Mouse (Mus musculus) cerebellum, adult 11 months (tissue): ENCODE results near the gene Cyp2c40.
"Not testable (repeated sequence)": the region's sequence is repeated elsewhere in the genome, so short reads cannot be mapped to it uniquely, and the experiment has no call there.

Source experiments
- DNase-seq: peaks from one replicate; pipeline ENCODE4 v3.0.0; 2022

Gene Cyp2c40

DNA sequence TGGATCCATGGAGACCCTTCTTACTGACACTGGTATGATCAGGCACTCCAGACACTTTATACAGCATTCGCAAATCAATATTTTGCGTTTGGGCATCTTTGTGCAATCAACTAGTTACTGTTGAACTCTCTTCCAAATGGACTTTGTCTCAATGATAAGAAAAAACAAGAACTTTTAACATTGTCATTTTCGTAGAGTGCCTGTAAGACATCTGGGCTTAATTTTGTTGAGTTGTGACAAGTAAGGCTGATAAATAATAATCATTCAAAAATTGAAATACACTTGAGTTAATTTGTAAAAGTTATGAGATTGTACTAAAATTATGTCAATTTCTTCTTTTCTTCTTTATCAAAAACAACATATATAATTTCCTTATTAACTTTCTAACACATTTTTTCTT lies at the start of gene Cyp2c40:
Cyp2c40 (minus strand) TSS at position 101 of the 400 bp plus-strand sequence.
- DNase-seq, result not testable (repeated sequence)

DNA sequence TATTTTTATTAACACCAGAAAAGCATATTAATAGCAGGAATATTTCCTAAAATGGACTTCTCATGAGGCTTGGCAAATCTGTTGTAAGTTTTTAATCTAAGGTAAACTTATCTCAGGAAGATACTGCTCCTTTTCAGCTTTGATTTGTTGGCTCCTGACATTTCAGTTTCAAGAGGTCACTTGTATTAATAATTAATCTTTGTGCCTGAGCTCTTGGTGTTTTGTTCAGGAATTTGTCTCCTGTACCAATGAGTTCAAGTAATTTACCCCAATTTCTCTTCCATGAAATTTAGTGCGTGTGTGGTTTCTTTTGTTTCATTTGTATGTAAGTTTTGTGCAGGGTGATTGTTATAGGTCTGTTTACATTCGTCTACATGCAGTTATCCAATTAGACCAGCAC lies 8.3 kb upstream of the Cyp2c40 start:
- not testable (repeated sequence) for DNase-seq

DNA sequence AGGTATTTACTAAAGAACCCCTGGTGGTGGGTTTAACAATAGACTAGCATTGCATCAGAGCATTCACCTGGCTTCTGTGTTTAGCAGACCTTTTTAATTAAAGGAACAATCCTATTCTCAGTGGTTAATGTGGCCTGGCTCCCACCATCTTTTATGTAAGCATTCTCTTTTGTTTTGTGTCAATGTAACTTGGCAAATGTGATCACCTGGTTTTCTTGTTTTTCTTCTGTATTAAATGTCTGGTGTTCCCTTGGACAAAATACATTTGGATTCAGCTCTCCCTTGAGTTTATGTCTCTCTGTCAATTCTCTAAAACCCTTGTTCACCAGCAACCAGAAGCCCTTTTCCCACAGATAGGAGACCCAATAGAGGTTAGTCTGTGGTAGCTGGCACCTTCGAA lies 3.8 kb upstream of the Cyp2c40 start:
- not testable (repeated sequence) for DNase-seq

DNA sequence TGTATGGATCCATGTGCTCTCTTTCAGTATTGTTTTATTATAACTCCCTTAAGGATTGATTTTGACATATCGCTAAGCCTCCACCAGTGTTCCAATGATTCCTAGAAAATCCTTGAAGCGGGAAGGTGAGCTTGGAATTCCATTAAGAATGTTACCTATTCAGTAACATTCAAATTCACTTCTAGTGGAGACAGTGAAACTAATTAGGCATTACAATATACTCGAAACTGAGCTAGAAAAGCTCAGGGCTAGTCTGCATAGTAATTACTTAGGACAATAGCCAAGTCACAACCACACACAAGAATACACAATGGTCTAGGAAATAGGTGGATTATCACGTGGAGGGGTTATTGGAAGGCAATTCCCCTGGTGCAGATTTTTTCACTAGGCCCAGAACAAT lies 3.4 kb upstream of the Cyp2c40 start:
- DNase-seq, result not testable (repeated sequence)

DNA sequence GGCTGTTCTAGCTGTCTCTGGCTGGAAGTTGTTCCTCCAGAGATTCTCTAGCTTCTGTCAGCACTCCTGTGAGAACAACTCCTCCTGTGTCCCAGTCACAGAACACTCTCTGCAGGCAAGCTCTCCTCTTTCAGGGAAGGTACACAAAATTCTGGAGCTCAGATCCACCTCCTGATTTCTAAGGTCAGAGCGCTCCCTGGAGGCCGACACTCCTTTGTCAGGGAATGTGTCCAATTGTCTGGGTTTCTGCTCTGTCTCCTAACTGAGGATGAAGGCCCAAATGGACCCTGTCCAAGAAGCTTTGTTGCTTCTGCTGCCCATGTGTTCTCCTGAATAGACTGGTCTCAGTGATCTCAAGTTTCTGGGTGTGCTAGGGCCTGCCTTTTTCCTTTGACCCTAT lies 27.2 kb downstream of the Cyp2c40 start:
- not testable (repeated sequence) for DNase-seq

DNA sequence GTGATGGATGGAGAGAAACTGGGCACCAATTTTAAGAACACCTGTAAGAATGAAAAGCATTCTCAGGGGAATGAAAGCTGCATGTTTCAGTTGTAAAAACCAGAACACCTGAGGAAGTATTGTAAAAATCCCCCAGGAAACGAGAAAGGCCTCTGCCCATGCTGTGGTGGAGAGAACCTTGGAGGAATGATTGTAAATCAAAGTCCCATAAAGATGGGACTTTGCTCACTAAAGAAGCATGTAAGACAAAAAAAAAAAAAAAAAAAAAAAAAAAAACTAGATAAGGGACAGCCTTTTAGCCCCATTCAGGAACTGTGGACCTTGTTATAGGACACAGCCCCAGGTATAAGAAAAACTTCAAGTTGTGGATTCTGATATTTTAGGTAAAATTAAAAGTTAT lies 67.3 kb downstream of the Cyp2c40 start:
- DNase-seq, result no peak

DNA sequence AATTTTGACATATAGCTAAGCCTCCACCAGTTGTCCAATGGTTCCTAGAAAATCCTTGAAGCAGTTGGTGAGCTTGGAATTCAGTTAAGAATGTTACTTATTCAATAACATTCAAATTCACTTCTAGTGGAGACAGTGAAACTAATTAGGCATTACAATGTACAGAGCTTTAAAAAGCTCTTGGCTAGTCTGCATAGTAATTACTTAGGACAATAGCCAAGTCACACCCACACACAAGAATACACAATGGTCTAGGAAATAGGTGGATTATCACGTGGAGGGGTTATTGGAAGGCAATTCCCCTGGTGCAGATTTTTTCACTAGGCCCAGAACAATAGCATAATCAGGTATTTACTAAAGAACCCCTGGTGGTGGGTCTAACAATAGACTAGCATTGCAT lies 68.3 kb downstream of the Cyp2c40 start:
- not testable (repeated sequence) for DNase-seq

DNA sequence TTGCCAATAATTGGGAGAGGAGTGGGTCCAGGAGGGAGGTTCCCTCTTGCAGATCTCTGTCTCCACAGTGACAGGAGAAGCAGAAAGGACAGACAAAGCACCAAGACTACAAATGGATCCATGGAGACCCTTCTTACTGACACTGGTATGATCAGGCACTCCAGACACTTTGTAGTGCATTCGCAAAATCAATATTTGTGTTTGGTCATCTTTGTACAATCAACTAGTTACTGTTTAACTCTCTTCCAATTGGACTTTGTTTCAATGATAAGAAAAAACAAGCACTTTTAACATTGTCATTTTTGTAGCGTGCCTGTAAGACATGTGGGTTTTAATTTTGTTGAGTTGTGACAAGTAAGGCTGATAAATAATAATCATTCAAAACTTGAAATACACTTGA lies 71.7 kb downstream of the Cyp2c40 start, which contains the start of gene Cyp2c68:
Cyp2c68 (minus strand) TSS at position 135 of the 400 bp plus-strand sequence.
- no peak for DNase-seq
